Mouse (Mus musculus) CD4-positive helper T cell, adult 2 months (primary cell): ENCODE measurements at regions not wholly inside any gene's neighbourhood (a gene's known extent, or its start where the extent isn't known, plus 50 kb on each side); places are given as distances from the start of the nearest gene placed in this dataset.

Experiments used
- DNase-seq: peaks from one replicate; pipeline ENCODE4 v3.0.0-alpha.2; 2012; ENCODE audit warnings: low read depth, missing footprints, low spot score

- peak; percentile 26 for DNase-seq
Measured at GRCm38 (mm10) chr17:87202958-87203720, 62.6 kb downstream of the Mcfd2 start.

GRCm38 (mm10) chr17:87202490-87202889 lies 63.2 kb downstream of the Mcfd2 start:
- peak; percentile 61 for DNase-seq

- DNase-seq, result no peak
Measured at GRCm38 (mm10) chr17:87200721-87201242, 65.0 kb downstream of the Mcfd2 start.

GRCm38 (mm10) chr17:87200134-87200533 lies 65.6 kb downstream of the Mcfd2 start:
- DNase-seq, result no peak

GRCm38 (mm10) chr17:87199134-87199533 lies 66.6 kb downstream of the Mcfd2 start:
- DNase-seq, result no peak

- no peak for DNase-seq
Measured at GRCm38 (mm10) chr17:87197434-87197833, 68.3 kb downstream of the Mcfd2 start.

GRCm38 (mm10) chr17:87194639-87195038 lies 71.1 kb downstream of the Mcfd2 start:
- no peak for DNase-seq

GRCm38 (mm10) chr17:87193482-87193881 lies 72.3 kb downstream of the Mcfd2 start:
- no peak for DNase-seq

GRCm38 (mm10) chr17:87189670-87190069 lies 76.1 kb downstream of the Mcfd2 start:
- DNase-seq, result no peak
